Mouse (Mus musculus): ENCODE results near the gene Rpp25l. TPM values are rescaled to one million over a fixed set of nuclear protein-coding genes. Genes with fewer than 3 reads are reported as not detected.

Rpp25l gene
- total and polyA plus RNA-seq, 3 experiments: 52.0 to 63.5 TPM; not detected in 1

GRCm38 (mm10) chr4:41678863-41679262 lies 34.5 kb downstream of the Rpp25l start:
- Histone ChIP-seq H3K4me3 (ENCODE audit: control insufficient read depth in 1 of 2, insufficient read depth in 1 of 2, low read depth in 2 of 2, low read length in 2 of 2) (no peak overlapping the region), H3K4me1 (ENCODE audit: control insufficient read depth in 1 of 2, insufficient read depth in 2 of 2, low read length in 2 of 2) (no peaks in the 10 kb centered on the region), H3K9me3 (replicated peaks; ENCODE audit: insufficient read depth, low read length) (no peaks in the 10 kb centered on the region), H3K27ac (ENCODE audit: control insufficient read depth, low read depth, low read length) (no peak overlapping the region), H3K36me3 (ENCODE audit: control insufficient read depth in 1 of 2, insufficient read depth in 2 of 2, low read length in 2 of 2) (no peaks in the 10 kb centered on the region), H3K27me3 (ENCODE audit: control insufficient read depth in 1 of 2, insufficient read depth in 2 of 2, low read length in 2 of 2) (no peaks in the 10 kb centered on the region), H3K9ac (ENCODE audit: control insufficient read depth, low read depth, low read length, poor library complexity, severe bottlenecking) (no peak overlapping the region), H3K79me2 (ENCODE audit: control insufficient read depth, insufficient read depth, low read length, poor library complexity) (no peaks in the 10 kb centered on the region)
- no peak for TF ChIP-seq MAX (IDR thresholded peaks at IDR 0.05; ENCODE audit: low read length)
- TF ChIP-seq CHD2 (IDR thresholded peaks at IDR 0.05; ENCODE audit: low read length): no peak
- no peak for TF ChIP-seq ELF1 (IDR thresholded peaks at IDR 0.05; ENCODE audit: low read depth, low read length)
- no peak for TF ChIP-seq MAFK (IDR thresholded peaks at IDR 0.05; ENCODE audit: borderline replicate concordance, low read depth, low read length)
- no peak for TF ChIP-seq SIN3A (IDR thresholded peaks at IDR 0.05; ENCODE audit: low read length)
- TF ChIP-seq RCOR1 (IDR thresholded peaks at IDR 0.05; ENCODE audit: low read depth, low read length): no peak
- TF ChIP-seq GATA1 (IDR thresholded peaks at IDR 0.05; ENCODE audit: low read depth, low read length): no peak
- TF ChIP-seq MXI1 (IDR thresholded peaks at IDR 0.05; ENCODE audit: low read depth, low read length): no peak
- TF ChIP-seq KAT2A (conservative IDR thresholded peaks at IDR 0.05; ENCODE audit: low read depth, low read length): no peak
- TF ChIP-seq MYC (IDR thresholded peaks at IDR 0.05; ENCODE audit: low read depth, low read length): no peak
- TF ChIP-seq USF2 (IDR thresholded peaks at IDR 0.05; ENCODE audit: borderline replicate concordance in 1 of 2, insufficient read depth in 1 of 2, low read depth in 1 of 2, low read length in 2 of 2): no peak
- TF ChIP-seq POLR2AphosphoS5 (IDR thresholded peaks at IDR 0.05; ENCODE audit: borderline replicate concordance, low read depth, low read length): no peak
- no peak for TF ChIP-seq ZMIZ1 (IDR thresholded peaks at IDR 0.05; ENCODE audit: low read depth, low read length)
- no peak for TF ChIP-seq TCF12 (IDR thresholded peaks at IDR 0.05; ENCODE audit: low read depth, low read length)
- TF ChIP-seq NELFE (IDR thresholded peaks at IDR 0.05; ENCODE audit: low read depth, low read length): no peak
- no peak for TF ChIP-seq SMC3 (IDR thresholded peaks at IDR 0.05; ENCODE audit: low read depth, low read length)
- no peak for TF ChIP-seq USF1 (IDR thresholded peaks at IDR 0.05; ENCODE audit: low read depth, low read length)
- TF ChIP-seq ZNF384 (IDR thresholded peaks at IDR 0.05; ENCODE audit: low read depth, low read length): no peak
- no peak for TF ChIP-seq POLR2AphosphoS2 (IDR thresholded peaks at IDR 0.05; ENCODE audit: low read length)
- no peak for DNase-seq (ENCODE audit: low read depth, low spot score)

GRCm38 (mm10) chr4:41677006-41677629 lies 36.2 kb downstream of the Rpp25l start:
- no peak for DNase-seq (ENCODE audit: low read depth, low spot score)
- no peak overlapping the region for H3K27ac ChIP-seq (ENCODE audit: control insufficient read depth, low read depth, low read length)
- no peaks in the 10 kb centered on the region for H3K36me3 ChIP-seq (ENCODE audit: control insufficient read depth in 1 of 2, insufficient read depth in 2 of 2, low read length in 2 of 2)
- no peak overlapping the region for H3K4me3 ChIP-seq (ENCODE audit: control insufficient read depth in 1 of 2, insufficient read depth in 1 of 2, low read depth in 2 of 2, low read length in 2 of 2)
- H3K79me2 ChIP-seq (ENCODE audit: control insufficient read depth, insufficient read depth, low read length, poor library complexity): no peaks in the 10 kb centered on the region
- no peak overlapping the region for H3K9ac ChIP-seq (ENCODE audit: control insufficient read depth, low read depth, low read length, poor library complexity, severe bottlenecking)
- TF ChIP-seq MEF2A (IDR thresholded peaks at IDR 0.05; ENCODE audit: extremely low read depth, insufficient replicate concordance, low read depth, low read length, poor library complexity, severe bottlenecking): no peak
- TF ChIP-seq BHLHE40 (IDR thresholded peaks at IDR 0.05; ENCODE audit: borderline replicate concordance, low read depth, low read length): no peak
- H3K9me3 ChIP-seq (replicated peaks; ENCODE audit: insufficient read depth, low read length): no peaks in the 10 kb centered on the region
- no peaks in the 10 kb centered on the region for H3K4me1 ChIP-seq (ENCODE audit: control insufficient read depth in 1 of 2, insufficient read depth in 2 of 2, low read length in 2 of 2)
- no peaks in the 10 kb centered on the region; a peak in 1 of 4 replicates for H3K27me3 ChIP-seq (ENCODE audit: control insufficient read depth in 1 of 2, insufficient read depth in 2 of 2, low read length in 2 of 2)

All from MEL (cell line).